Mouse (Mus musculus) small intestine, adult 2 months (tissue): ENCODE measurements around the gene Zbtb21. TPM values are rescaled to one million over a fixed set of nuclear protein-coding genes. Genes with fewer than 3 reads are reported as not detected.

ENCODE experiments used
- H3K27ac ChIP-seq: fragments of 200-500 bp; 2 replicates; pipeline ENCODE4 v1.5.1; 2012; ENCODE audit warnings: low read depth, low read length, control low read depth, inconsistent platforms; ENCODE audit not compliant: insufficient read depth
- H3K27me3 ChIP-seq: fragments of 200-500 bp; 2 replicates; pipeline ENCODE4 v1.6.1; 2012; ENCODE audit warnings: mild to moderate bottlenecking, moderate library complexity, low read length, inconsistent platforms; ENCODE audit not compliant: control insufficient read depth, insufficient read depth
- H3K36me3 ChIP-seq: fragments of 200-500 bp; 2 replicates; pipeline ENCODE4 v1.6.1; 2012; ENCODE audit warnings: mild to moderate bottlenecking, low read length, control low read depth, inconsistent platforms; ENCODE audit not compliant: control insufficient read depth, insufficient read depth
- H3K4me1 ChIP-seq: fragments of 200-500 bp; 2 replicates; pipeline ENCODE4 v1.6.1; 2012; ENCODE audit warnings: low read length, inconsistent platforms, mixed read lengths; ENCODE audit not compliant: control insufficient read depth, insufficient read depth, insufficient read length
- H3K4me3 ChIP-seq: fragments of 200-500 bp; 2 replicates; pipeline ENCODE4 v1.5.1; 2012; ENCODE audit warnings: low read depth, mild to moderate bottlenecking, control low read depth, inconsistent platforms, low read length, moderate library complexity
- CTCF ChIP-seq: fragments of 200-500 bp; IDR thresholded peaks from 2 replicates; pipeline ENCODE4 v1.5.1; 2012; ENCODE audit warnings: low read depth, mild to moderate bottlenecking, control low read depth, inconsistent platforms, low read length, moderate library complexity, mixed read lengths; ENCODE audit not compliant: insufficient replicate concordance, insufficient read length; ENCODE audit errors: extremely low read depth
- POLR2A ChIP-seq: fragments of 200-500 bp; IDR thresholded peaks from 2 replicates; pipeline ENCODE4 v1.6.1; 2012; ENCODE audit warnings: low read depth, mild to moderate bottlenecking, control low read depth, inconsistent platforms, low read length, moderate library complexity
- WGBS: fragments of 180-500 bp; shearing (Covaris S2); methylation state at CpG from one replicate; pipeline ENCODE4 v1.1.7; 2018; 5-methylcytosine and 5-hydroxymethylcytosine counted together
- polyA plus RNA-seq: library from polyadenylated mRNA; depleted of rRNA; stranded (reverse); fragments of >200 nt; gene quantifications from 2 replicates; pipeline ENCODE4 v1.2.3, GENCODE M21; 2012

Gene Zbtb21
- polyA plus RNA-seq, 1 experiment: 10.0 TPM

DNA sequence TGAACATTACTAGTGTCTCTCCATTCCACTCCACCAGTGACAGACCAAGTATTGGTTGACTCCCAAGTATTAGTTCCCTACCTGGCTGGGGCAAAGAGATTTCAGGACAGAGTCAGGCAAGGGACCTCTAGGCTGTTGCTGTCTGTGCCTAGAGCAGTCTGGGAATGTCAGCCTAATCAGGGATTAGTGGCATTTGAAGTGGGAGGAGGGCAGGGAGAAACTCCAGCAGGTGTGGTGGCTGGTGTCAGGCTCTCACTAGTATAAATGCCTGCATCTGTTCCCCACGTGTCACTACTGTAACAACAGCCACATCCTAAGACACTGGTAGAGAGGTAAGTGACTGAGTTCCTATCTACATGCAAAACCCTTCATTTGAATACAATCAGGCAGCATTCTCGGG, 42.6 kb downstream of the Zbtb21 start:
- TF ChIP-seq CTCF (no peak), POLR2A (no peak)
- H3K4me3 ChIP-seq: no peak overlapping the region
- H3K36me3 ChIP-seq: no peaks in the 10 kb centered on the region
- 52% methylated on average over 2 of the region's 2 CpGs for WGBS
- no peaks in the 10 kb centered on the region for H3K27me3 ChIP-seq
- peaks cover 7% of the 10 kb centered on the region; the same call in 1 of the 2 replicates for H3K4me1 ChIP-seq
- no peak overlapping the region for H3K27ac ChIP-seq

DNA sequence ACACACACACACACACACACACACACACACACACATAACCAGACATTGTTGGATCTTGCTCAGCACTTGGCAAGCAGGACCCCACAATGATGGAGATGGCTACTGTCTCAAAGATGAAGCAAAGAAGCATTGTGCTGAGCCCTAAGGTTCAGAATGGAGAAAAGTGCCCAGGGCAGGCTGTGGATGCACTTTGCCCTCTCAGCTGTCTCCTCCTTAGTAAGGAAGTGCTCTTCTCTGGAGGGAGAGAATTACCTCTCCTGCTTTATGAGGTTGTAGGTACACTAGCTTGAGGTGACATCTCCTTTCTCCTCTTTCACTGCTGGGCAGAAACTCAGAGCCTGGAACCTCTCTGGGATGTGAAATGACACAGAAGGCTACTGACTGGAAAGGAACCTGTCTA, 49.5 kb downstream of the Zbtb21 start:
- Histone ChIP-seq H3K4me3 (no peak overlapping the region), H3K27ac (no peak overlapping the region), H3K27me3 (no peaks in the 10 kb centered on the region), H3K36me3 (peaks cover 2% of the 10 kb centered on the region; the same call in 1 of the 2 replicates), H3K4me1 (no peaks in the 10 kb centered on the region; the same call in 1 of the 2 replicates)
- TF ChIP-seq POLR2A: no peak
- no peak for TF ChIP-seq CTCF

DNA sequence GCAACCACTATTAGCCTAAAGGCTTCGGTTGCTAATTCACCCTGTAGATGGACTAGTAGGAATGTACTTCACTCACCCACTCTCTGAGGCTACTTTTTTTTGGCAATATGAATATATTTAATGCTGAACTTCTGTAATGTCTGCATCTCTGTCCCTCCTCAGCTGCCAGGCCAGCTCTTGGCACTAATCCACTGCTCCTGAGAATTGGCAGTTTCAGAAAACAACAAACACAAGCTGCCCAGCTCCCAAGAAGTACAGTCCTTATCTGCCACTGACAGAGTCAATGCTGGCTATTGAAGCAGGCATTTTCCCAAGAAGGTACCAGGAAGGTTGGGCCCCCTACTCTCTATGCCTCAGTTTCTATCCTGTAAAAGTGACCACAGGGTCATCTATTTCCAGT, 53.1 kb downstream of the Zbtb21 start:
- Histone ChIP-seq H3K36me3 (peaks cover 2% of the 10 kb centered on the region; the same call in 1 of the 2 replicates), H3K4me3 (no peak overlapping the region), H3K27me3 (no peaks in the 10 kb centered on the region), H3K4me1 (no peaks in the 10 kb centered on the region; the same call in 1 of the 2 replicates), H3K27ac (no peak overlapping the region)
- WGBS: 94% methylated on average over 1 of the region's 1 CpGs
- TF ChIP-seq POLR2A (no peak), CTCF (no peak)

DNA sequence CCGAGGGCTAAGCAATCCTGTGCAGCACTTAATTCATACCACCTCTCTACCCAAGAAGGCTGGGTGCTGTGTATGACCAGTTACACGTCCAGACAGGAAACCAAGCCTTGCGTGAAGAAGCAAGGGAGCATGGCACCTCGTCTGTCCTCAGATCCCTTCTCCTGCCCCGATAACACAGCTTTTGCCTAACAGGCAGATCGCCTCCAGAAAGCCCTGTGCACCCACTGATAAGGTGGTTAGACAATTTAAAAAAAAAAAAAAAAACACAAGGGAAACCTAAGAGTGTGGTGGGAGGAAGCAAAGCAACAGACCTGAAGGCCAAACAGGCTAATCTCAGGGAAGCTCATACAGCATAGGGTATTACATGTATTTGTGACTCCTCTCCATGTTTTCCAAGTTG, 54.9 kb downstream of the Zbtb21 start:
- Histone ChIP-seq H3K4me3 (no peak overlapping the region), H3K4me1 (no peaks in the 10 kb centered on the region), H3K36me3 (peaks cover 2% of the 10 kb centered on the region; the same call in 1 of the 2 replicates), H3K27ac (no peak overlapping the region), H3K27me3 (no peaks in the 10 kb centered on the region)
- WGBS: 83% methylated on average over 6 of the region's 6 CpGs
- TF ChIP-seq CTCF: no peak

DNA sequence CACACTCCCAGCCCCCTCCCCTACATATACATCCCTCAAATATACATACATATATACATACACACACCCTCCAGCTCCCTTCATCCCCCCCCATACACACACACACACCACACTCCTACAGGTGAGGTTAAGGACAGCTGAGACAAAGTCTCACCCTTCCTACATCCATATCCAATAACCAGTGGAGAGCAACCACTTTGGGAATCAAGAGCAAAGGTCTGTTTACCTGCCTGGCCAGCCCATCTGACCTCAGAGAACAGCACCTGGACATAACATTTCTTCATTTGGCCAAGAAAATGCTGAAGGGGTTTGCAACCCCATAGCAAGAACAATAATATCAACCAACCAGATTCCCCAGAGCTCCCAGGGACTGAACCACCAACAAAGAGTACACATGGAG, 56.1 kb downstream of the Zbtb21 start:
- Histone ChIP-seq H3K27ac (no peak overlapping the region), H3K36me3 (no peaks in the 10 kb centered on the region), H3K4me1 (no peaks in the 10 kb centered on the region), H3K4me3 (no peak overlapping the region), H3K27me3 (no peaks in the 10 kb centered on the region)
- TF ChIP-seq CTCF (no peak), POLR2A (no peak)

DNA sequence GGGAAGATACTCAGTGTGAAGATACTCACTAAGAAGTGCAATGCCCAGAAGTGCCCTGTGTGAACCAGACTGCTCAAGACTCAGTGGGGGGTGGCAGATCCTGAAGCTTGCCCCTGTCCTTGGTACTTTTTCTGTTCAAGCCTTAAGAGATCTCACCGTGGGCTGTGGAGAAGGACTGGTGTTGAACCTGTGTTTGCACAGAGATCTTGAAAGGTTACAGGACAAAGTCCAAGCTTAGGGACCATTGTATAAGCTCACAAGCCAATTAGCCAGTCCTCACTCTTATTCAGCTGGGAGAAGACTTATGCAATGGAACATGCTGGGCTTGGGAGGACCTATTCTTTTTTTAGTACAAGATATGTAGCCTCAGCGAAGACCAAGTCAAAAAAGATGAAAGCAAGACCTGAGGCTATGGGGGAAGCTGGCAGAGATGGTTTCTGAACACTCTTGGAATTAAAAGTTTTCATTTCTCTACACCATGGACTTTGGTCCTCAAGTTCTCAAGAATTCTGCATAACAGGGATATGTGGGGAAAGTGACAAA, 56.9 kb downstream of the Zbtb21 start:
- Histone ChIP-seq H3K27me3 (no peaks in the 10 kb centered on the region), H3K27ac (no peak overlapping the region), H3K36me3 (no peaks in the 10 kb centered on the region)

DNA sequence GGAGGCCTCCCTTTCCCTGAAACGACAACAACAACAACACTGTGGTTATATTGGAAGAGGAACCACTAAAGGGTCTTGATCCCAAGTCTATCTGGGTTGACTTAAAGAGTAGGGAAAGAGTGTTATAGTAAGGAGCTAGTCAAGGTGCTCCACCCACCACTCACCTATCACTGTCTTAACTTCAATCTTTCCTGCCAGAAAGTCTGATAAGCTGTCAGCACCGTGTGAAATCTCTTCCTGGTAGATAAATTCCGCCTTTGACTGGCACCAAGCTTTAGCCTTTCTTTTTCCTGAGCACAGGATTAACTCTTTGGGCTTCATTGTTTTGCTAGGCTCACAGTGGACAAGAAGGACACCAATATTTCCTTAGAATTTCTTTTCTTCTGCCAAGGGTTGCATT, 58.4 kb downstream of the Zbtb21 start:
- Histone ChIP-seq H3K36me3 (no peaks in the 10 kb centered on the region), H3K4me1 (no peaks in the 10 kb centered on the region), H3K4me3 (no peak overlapping the region), H3K27ac (no peak overlapping the region), H3K27me3 (no peaks in the 10 kb centered on the region)
- TF ChIP-seq CTCF: no peak
- TF ChIP-seq POLR2A: no peak
- 40% methylated on average over 3 of the region's 3 CpGs for WGBS

More for the DNA sequence above, 56.9 kb downstream of the Zbtb21 start:
- no peak for TF ChIP-seq POLR2A
- no peak for TF ChIP-seq CTCF
- no peak overlapping the region for H3K4me3 ChIP-seq
- 50% methylated on average over 2 of the region's 2 CpGs for WGBS
- no peaks in the 10 kb centered on the region for H3K4me1 ChIP-seq
